Mouse (Mus musculus): ENCODE measurements around the gene Sgpp1. TPM values are rescaled to one million over a fixed set of nuclear protein-coding genes. Genes with fewer than 3 reads are reported as not detected.

Sgpp1 gene
- polyA plus RNA-seq, 1 experiment, result 20.8 TPM

DNA sequence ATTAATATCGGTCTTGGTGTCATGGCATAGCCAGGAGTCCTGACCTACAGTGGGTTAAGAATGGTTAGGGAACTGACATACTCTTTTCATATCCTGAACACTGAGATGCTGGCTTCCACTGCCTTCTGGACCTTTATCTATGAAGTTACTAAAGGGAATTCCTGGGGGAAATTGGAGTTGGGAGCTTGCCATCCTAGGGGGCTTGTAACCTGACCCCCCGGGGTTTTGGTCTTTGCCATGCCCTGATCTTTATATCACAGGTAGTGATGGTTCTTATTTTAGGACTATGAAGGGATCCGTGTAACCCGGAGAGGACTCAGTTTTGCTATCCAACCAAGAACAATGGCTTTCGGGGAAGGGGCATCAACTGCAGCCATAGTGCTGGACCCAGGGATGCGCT is 64.9 kb downstream of the Sgpp1 start:
- TF ChIP-seq GATA1 (IDR thresholded peaks at IDR 0.05; ENCODE audit: low read length), result no peak

DNA sequence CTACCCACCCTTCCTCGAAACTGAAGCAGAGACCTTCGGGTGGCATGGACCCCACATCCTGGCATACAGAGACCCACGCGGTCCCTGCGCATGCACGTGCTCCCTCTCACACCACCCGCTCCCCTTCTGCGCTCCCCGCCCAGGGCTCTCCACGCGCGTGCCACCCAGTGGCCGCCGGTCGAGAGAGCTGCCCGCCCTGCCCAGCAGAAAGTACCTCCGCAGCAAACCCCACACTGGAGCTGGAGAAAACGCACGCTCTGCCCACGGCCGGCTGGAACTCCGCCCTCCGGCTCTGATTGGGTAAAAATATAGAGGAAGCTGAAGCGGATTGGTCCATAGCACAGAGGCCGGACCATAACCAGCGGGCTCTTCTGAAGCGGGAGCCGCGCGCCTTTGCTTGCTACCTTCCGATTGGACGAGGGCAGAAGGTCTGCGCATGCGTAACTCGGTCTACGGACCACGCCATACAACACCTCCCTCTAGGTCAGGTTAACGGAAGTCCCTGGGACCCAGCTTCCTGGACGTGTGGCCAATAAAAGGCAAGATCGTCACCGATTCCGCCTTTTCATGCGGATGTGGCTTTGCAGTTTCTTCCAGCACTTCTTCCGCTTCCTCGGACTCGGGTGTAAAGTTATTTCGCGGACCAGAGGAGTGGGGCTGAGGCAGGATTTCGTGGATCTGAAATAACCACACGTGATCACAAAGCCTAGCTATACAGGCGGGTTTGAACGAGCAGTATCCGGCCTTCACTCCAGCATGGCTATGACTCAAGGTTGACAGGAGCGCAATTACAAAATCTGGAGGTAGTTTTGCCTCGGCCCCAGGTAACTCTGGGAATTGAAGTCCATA is 66.0 kb downstream of the Sgpp1 start, which contains the start of gene Wdr89:
Wdr89 (minus strand) TSS at position 280 of the 849 bp plus-strand sequence.
- no peak for TF ChIP-seq GATA1 (IDR thresholded peaks at IDR 0.05; ENCODE audit: low read length)

DNA sequence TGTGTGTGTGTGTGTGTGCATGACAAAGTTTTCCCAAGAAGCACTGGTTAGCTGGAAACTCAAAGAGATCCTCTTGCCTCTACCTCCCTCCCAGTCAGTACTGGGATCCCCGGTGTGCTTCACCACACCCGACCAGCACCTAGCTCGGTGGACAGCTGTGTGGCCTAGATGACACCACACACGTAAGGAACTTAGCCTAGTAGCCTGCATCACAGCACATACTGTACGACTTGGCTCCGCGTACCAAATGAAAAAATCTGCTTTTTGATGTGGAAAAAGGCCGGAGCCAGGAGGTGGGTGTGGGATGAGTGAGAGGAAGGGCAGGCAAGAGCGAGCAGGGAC is 66.6 kb downstream of the Sgpp1 start:
- no peak for TF ChIP-seq GATA1 (IDR thresholded peaks at IDR 0.05; ENCODE audit: low read length)

DNA sequence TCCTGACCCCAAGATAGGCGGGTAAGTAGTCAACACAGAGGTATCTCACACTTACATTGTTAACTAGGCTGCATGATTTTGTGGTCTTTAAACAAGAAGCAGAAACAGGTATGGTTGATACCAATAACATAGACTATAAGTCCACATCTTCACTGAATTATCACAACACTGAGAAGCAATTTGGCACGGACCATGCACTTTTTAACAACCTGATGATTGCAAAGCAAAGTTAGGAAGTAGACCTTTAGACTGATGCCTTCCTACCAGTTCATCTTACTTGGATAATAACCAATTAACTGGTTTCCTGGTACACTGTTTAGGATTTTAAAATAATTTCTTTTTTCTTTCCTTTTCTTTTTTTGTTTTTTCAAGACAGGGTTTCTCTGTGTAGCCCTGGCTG is 67.3 kb downstream of the Sgpp1 start:
- no peak for TF ChIP-seq GATA1 (IDR thresholded peaks at IDR 0.05; ENCODE audit: low read length)

DNA sequence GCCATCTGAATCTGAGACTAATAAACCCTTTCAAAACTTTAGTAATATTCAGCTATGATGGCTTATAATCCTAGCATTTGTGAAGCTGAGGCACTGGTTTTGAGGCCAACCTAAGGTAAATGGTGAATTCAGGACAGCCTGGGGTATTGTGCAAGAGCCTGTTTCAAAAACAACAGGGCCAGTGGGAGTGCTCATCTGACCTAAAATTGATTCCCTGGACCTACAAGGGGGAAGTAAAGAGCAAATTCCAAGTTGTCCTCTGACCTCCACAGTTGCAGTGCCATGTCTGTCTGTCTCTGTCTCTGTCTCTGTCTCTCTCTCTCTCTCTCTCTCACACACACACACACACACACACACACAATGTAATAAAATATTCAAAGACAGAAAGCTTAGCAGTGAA is 68.6 kb downstream of the Sgpp1 start:
- no peak for TF ChIP-seq GATA1 (IDR thresholded peaks at IDR 0.05; ENCODE audit: low read length)

DNA sequence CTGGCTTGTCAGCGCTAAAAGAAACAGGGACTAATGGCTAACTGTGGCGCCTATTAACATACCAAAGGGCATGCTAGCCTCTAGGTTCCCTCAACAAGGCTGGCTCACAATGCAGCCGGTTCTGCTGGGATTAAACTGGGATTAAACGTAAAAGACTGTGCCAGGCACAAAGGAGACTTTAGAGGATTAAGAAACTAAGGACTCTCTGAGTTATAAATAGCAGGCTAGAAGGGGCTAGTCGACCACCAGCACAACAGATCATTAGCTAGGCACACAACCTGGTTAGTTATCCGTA is 71.1 kb downstream of the Sgpp1 start:
- TF ChIP-seq GATA1 (IDR thresholded peaks at IDR 0.05; ENCODE audit: low read length), result no peak

Other genes with a start within 250 kb of the Sgpp1 start
- gene Ppp2r5e, start 139.5 kb downstream of the Sgpp1 start, polyA plus RNA-seq (2012), result 92.8 and 114 TPM in 2 replicates
- gene Wdr89, start 66.2 kb downstream of the Sgpp1 start, polyA plus RNA-seq (2012), result 4.0 and 8.8 TPM in 2 replicates
- gene Syne2, start 82.4 kb upstream of the Sgpp1 start, polyA plus RNA-seq (2012), result 0.03 TPM in 1 of 2 replicates, not detected in the other

All from G1E-ER4 (cell line).